Mouse (Mus musculus): ENCODE results near the gene Ckap5.
"Not testable (repeated sequence)": the region's sequence is repeated elsewhere in the genome, so short reads cannot be mapped to it uniquely, and the experiment has no call there.

The Ckap5 gene

DNA sequence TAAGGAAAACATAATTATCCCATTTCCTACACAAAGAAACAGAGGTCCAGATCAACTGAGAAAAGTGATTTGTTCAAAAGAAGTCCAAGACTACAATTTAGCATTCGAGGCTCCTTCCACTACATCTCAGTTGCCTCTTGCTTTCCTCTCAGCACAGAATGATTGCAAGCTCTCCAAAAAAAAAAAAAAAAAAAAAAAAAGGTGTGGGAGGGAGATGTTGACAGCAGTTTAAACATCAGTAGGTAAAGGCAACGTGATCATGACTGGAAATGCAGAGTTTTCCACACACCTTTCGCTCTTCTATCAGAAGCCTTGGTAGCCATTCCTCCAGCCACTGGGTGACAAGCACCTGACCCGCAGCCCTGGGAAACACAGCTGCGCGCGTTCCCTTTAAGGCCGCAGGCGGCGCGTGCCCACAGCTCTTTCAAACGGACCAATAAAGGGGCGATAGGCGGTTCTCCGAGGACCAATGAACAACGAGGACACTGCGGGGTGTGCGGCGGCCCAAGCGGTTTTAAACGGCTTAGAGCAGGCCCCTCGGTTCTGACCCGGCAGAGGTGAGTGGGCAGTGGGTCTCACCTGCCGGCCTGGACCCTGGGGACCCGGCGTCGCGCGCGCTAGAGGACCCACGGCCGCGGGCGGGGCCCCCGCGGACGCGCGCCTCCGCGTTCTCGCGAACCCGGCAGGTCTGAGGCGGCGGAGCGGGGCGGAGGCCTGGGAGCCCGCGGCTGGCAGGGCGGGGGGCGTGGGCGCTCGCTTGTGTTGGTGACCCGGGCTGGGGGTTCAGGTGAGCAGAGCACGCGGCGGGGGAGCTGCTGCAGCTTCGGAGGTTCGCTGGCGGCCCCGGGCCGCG lies at the start of gene Ckap5:
Gene Ckap5, plus strand, starts transcription at position 469 of the 853 bp plus-strand sequence.
- peak; percentile 89 for DNase-seq (ENCODE audit: extremely low read depth, insufficient read length, low spot score)

DNA sequence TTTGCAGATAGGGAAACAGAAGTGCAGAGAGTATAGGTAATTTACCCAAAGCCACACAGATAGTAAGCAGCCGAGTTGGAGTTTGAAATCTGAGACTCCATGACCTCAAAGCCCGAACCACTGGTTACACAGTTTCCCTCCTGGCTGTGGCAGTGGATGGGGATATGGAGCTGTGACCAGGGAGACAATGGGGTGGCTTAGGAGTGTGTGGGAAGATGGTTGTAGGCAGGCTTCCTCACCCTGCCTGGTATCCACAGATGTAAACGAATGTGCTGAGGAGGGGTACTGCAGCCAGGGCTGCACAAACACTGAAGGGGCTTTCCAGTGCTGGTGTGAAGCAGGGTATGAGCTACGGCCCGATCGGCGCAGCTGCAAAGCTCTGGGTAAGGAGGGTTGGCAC lies 49.7 kb upstream of the Ckap5 start:
- DNase-seq (ENCODE audit: extremely low read depth, insufficient read length, low spot score): no peak

DNA sequence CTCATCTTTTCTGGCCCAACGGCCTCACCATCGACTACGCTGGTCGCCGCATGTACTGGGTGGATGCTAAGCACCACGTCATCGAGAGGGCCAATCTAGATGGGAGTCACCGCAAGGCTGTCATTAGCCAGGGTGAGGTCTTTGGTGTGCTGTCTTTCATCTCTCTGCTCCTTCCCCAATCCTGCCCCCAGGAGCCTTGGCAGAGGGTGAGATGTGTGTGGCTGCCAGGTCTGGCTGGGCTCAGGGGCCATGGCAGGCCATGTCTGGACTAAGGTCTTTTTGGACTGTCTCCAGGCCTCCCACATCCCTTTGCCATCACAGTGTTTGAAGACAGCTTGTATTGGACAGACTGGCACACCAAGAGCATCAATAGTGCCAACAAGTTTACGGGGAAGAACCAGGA lies 46.2 kb upstream of the Ckap5 start:
- no peak for DNase-seq (ENCODE audit: extremely low read depth, insufficient read length, low spot score)

- DNase-seq (ENCODE audit: extremely low read depth, insufficient read length, low spot score): no peak
Measured at GRCm38 (mm10) chr2:91480805-91481514, 45.6 kb upstream of the Ckap5 start.

GRCm38 (mm10) chr2:91484698-91485097 lies 41.9 kb upstream of the Ckap5 start:
- DNase-seq (ENCODE audit: extremely low read depth, insufficient read length, low spot score): no peak

DNA sequence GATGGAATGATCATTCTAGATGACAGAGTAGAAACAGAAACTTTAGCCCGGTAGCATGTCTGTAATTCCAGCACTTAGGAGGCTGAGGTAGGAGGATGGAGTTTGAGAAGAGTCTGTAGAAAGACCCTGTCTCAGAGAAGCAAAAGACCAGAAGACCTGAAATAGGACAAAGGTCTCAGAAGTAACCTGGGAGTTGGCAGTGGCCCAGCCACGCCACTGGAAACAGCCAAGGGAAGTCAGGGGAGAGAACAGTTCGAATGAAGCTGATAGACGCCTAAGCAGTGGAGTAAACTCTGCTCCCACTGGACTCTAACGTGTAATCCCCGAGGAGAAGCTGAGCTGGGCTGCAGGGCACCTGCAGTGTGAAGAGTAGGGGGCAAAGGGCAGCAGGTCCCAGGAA lies 41.3 kb upstream of the Ckap5 start:
- DNase-seq (ENCODE audit: extremely low read depth, insufficient read length, low spot score): no peak

DNA sequence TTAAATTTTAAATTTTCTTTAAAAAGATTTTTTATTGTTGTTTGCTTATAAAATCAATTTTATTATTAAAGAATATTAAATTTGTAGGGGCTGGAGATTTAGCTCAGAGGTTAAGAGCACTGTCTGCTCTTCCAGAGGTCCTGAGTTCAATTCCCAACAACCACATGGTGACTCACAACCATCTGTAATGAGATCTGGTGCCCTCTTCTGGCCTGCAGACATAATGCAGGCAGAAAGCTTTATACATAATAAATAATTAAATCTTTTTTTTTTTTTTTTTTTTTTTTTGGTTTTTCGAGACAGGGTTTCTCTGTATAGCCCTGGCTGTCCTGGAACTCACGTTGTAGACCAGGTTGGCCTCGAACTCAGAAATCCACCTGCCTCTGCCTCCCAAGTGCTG lies 39.3 kb upstream of the Ckap5 start:
- not testable (repeated sequence) for DNase-seq (ENCODE audit: extremely low read depth, insufficient read length, low spot score)

DNA sequence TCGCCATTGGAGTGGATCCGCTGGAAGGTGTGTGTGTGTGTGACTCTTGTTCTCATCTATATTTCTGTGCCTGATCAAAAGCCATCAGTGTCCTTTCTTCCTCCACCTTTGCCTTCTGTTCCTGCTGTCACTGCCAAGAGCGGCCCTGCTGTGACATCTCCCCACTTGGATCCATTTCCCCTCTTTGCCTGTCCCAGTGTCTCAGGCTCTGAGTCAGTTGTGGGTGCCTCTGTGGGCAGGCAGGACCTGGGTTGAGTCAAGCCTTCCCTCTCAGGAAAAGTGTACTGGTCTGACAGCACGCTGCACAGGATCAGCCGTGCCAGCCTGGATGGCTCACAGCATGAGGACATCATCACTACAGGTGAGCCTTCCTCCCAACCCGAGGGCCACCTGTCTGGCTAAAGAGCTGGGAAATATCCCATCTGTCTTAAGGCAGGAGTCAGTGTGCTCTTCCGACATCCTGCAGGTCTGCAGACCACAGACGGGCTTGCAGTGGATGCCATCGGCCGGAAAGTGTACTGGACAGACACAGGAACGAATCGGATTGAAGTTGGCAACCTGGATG lies 34.4 kb upstream of the Ckap5 start:
- DNase-seq (ENCODE audit: extremely low read depth, insufficient read length, low spot score): no peak

- DNase-seq (ENCODE audit: extremely low read depth, insufficient read length, low spot score): no peak
Measured at GRCm38 (mm10) chr2:91493981-91494380, 32.6 kb upstream of the Ckap5 start.

DNA sequence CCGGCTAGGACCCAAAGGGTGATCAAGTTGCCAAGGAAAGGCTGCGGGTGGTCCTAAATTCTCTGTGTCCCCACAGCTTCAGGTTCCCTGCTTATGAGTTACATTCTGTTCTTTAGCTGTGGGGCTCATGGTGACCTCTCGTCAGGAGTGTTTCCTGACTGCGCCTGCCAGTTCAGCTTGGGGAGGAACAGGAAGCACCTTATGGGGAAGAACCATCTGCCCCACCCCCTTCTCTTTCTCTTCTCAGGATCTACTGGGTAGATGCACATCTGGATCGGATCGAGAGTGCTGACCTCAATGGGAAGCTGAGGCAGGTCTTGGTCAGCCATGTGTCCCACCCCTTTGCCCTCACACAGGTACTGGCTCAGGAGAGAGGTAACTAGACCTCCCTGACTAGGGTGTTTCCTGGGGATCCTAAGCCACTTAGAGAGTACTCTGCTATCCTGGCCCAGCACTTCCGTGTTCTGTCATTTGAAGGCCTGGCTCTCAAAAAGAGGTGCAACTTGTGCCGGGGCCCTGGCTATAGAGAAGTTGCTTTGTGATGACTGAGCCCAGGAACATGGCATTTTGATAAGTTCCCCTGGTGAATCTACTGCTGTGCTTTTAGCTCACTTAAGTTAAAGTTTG lies 28.4 kb upstream of the Ckap5 start:
- DNase-seq (ENCODE audit: extremely low read depth, insufficient read length, low spot score): no peak

DNA sequence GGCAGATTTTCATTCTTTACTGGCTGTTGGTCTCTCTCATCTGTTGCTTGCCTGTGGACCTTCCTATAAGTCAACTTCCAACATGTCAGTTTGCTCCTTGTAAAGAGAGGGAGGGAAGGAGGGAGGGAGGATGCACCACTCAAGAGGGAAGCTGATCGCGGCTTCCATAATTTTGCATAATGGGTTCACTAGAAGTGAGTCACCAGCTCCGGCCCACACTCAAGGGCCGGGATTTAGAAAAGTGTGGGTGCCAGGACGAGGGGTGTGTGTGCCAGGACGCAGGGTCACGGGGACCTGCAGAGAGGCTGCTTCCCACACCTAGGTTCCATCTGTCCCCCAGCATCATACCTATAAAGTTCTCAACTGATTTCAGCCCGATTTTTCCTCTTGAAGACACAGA lies 18.5 kb upstream of the Ckap5 start:
- peak; percentile 61 for DNase-seq (ENCODE audit: extremely low read depth, insufficient read length, low spot score)

DNA sequence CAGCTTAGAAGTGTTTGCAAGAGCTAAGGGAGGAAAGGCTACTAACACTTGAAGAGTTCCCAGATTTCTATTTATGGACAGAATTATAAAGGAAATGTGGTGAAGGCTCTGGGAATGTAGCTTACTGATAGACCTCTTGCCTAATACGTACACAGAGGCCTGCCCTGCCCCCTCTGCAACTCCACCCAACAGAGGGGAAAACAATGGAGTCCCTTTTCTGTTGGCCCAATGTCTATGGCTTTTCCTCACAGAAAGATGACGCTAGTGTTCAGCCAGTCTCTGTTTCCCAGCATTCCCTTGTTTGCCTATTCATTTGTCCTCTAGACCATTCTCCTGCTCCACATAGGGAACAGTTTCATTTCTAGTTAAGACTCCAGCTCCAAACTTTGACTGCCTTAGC lies 9.4 kb upstream of the Ckap5 start:
- peak; percentile 16 for DNase-seq (ENCODE audit: extremely low read depth, insufficient read length, low spot score)

GRCm38 (mm10) chr2:91527147-91527486 lies 555 bp downstream of the Ckap5 start:
- DNase-seq (ENCODE audit: extremely low read depth, insufficient read length, low spot score): no peak

- DNase-seq (ENCODE audit: extremely low read depth, insufficient read length, low spot score): peak; percentile 75
Measured at GRCm38 (mm10) chr2:91537588-91538205, 11.1 kb downstream of the Ckap5 start.

GRCm38 (mm10) chr2:91568125-91568524 lies 41.6 kb downstream of the Ckap5 start:
- no peak for DNase-seq (ENCODE audit: extremely low read depth, insufficient read length, low spot score)

GRCm38 (mm10) chr2:91580894-91581293 lies 54.3 kb downstream of the Ckap5 start:
- no peak for DNase-seq (ENCODE audit: extremely low read depth, insufficient read length, low spot score)

DNA sequence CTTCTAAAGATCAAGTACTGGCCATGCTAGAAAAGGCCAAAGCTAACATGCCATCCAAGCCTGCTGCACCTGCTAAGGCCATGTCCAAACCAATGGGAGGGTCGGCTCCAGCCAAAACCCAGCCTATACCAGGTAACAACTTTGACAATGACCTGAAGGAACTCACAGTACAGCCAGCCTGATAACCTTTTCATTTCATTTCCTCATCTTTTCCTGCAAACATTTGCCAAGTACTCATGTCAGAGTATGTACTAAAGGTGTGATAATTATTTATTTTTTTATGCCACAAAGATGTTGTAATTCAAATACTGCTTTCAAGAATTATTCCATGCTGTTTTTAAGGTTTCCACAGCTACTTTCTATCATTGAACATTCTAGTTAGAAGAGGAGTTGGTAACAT lies 59.7 kb downstream of the Ckap5 start:
- no peak for DNase-seq (ENCODE audit: extremely low read depth, insufficient read length, low spot score)

GRCm38 (mm10) chr2:91600475-91600874 lies 73.9 kb downstream of the Ckap5 start:
- no peak for DNase-seq (ENCODE audit: extremely low read depth, insufficient read length, low spot score)

GRCm38 (mm10) chr2:91602389-91602788 lies 75.8 kb downstream of the Ckap5 start:
- DNase-seq (ENCODE audit: extremely low read depth, insufficient read length, low spot score): no peak

GRCm38 (mm10) chr2:91609370-91609769 lies 82.8 kb downstream of the Ckap5 start:
- not testable (repeated sequence) for DNase-seq (ENCODE audit: extremely low read depth, insufficient read length, low spot score)

DNA sequence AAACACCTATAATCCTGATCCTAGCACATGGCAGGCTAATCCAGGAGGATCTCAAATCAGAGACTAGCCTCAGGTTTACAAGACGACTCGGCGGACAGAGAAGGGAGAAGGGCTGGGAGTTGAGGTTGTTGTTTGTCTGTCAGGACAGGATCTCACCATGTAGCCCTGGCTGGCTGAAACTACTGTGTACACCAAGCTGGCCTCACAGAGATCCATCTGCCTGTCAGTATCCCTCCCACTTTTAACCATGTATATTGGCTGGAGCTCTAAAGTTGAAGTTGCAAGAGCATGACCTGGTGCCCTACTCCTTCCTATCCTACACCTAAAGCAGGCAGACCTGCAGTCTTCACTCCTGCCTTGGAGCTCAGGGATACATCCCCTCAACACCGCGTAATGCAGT lies 95.8 kb downstream of the Ckap5 start:
- no peak for DNase-seq (ENCODE audit: extremely low read depth, insufficient read length, low spot score)

All from 3134 (cell line).